Mouse (Mus musculus) gastrocnemius, postnatal 36 days (tissue): ENCODE results near the gene Alox5ap. TPM values are rescaled to one million over a fixed set of nuclear protein-coding genes. Genes with fewer than 3 reads are reported as not detected.

Source experiments
- DNase-seq, 2 experiments: peaks; one replicate each; pipeline ENCODE4 v3.0.0; 2022
- intact Hi-C: fragments of 180-260 bp; cut with DNase I; formaldehyde crosslinking; loops from one replicate; pipeline ENCODE4 v1.15.1; 2025
- total RNA-seq, 2 experiments: library from RNA; stranded (reverse); gene quantifications; 2 replicates each; pipeline ENCODE4 v1.2.3; 2021

Gene Alox5ap
- total RNA-seq, 2 experiments from 2014 or later: 5.0 to 6.5 TPM

DNA sequence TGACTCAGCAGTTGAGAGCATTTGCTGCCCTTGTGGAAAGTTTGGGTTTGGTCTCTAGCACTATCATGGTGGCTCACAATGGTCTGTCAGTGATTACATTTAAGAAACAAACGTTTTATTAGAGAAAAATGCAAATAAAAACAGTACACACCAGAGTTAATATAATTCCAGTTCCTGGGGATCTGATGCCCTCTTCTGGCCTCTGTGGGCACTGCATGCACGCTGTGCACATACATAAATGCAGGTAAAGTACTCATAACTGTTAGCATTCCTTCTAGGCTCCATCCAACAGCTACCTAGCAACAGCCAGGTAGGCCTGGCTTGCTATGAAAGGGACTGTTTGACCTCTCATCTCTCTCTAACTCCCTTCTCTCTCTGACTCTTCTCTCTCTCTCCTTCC lies 32.9 kb downstream of the Alox5ap start:
- no peak for DNase-seq
- intact Hi-C loops: no loop called here

DNA sequence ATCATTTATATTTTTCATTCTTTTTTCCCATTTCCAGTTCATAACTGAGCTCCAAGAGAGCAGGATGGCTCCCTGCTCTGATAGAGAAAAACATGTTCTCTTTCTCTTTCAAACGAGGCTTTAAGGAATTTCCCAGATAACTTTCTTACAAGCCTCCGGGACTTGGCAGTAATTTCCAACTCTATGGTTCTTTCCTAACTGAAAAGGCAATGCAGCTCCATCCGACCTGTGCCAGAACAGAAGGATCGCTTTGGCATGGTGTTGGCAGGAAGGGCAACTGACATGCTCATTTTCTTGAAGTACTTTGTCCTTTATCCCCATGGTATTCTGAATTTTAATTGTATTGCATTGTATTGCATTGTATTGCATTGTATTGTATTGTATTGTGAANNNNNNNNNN lies 33.7 kb downstream of the Alox5ap start:
- intact Hi-C loops: no loop called here
- DNase-seq: no peak

GRCm38 (mm10) chr5:149312884-149313652 lies 48.5 kb downstream of the Alox5ap start:
- intact Hi-C loops: no loop called here
- no peak for DNase-seq

- no peak for DNase-seq
- intact Hi-C loops: no loop called here
These were observed 50.0 kb downstream of the Alox5ap start for GRCm38 (mm10) chr5:149314514-149315081.

- intact Hi-C loops: no loop called here
- no peak for DNase-seq
These were observed 52.4 kb downstream of the Alox5ap start for GRCm38 (mm10) chr5:149316926-149317325.

DNA sequence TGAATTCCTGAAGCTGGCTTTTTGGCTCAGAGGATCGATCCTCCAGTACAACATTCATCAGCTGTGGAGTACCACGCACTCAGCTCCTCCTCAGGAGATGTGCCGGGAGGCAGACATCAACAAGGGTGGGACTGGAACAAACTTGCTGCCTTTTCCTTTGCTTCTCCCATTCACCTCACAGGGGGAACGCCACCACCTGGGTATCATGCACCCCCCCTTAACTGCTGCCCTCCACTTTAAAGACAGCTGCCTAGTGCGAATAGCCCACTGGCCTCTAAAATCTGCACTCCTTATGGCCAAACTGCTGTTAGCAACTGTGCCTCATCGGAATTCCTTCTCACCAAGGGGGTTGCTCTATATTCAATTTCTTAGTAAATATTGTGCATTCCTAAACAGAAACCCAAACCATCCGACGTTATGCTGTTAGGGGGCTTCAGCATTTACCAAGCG lies 55.3 kb downstream of the Alox5ap start:
- no peak for DNase-seq
- intact Hi-C loops: no loop called here

GRCm38 (mm10) chr5:149320534-149321482 lies 56.2 kb downstream of the Alox5ap start:
- DNase-seq: peak; percentile 56 to 60
- intact Hi-C loops: no loop called here

DNA sequence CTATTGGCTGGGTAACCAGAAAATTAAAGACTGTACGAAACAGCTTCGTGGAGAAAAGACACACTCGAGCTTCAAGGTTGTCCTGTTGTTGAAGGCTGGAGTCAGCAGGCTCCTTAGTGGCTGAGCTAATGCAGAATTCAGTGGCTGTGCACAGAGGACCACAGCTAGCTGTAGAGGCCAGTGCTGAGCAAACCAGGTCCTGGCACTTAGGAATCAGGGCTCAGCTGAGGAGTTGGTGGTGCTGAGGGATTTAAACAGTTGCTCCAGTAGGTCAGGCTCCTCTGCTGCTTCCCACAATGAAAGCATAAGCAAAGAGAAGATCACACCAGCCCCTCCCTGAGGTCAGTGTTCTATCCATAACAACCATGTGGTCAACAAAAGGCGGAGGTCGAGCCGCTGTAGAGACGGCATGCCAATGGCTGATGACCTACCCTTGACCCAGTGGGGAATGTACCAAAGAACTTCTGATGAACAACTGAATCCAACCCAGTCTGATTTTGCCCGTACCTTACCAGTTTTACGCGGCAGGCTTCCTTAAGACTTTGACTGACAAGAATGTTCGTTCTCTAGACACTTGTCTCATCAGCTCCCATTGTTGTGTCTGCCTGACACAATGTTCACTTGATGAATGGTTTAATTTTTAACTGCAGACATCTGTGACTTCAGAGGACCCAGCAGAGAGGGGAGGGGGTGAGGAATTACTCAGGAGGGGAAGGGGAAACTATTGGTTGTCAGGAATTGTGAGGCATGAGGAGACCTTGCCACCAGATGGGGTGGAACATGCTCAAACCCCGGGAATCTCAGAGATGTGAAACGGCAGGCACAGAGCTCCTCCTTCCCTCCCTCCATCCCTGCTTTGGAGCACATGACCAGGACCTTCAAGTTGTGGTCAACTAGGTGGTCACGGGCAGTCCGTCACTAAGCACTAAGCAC lies 57.6 kb downstream of the Alox5ap start:
- no peak for DNase-seq
- intact Hi-C loops: no loop called here

DNA sequence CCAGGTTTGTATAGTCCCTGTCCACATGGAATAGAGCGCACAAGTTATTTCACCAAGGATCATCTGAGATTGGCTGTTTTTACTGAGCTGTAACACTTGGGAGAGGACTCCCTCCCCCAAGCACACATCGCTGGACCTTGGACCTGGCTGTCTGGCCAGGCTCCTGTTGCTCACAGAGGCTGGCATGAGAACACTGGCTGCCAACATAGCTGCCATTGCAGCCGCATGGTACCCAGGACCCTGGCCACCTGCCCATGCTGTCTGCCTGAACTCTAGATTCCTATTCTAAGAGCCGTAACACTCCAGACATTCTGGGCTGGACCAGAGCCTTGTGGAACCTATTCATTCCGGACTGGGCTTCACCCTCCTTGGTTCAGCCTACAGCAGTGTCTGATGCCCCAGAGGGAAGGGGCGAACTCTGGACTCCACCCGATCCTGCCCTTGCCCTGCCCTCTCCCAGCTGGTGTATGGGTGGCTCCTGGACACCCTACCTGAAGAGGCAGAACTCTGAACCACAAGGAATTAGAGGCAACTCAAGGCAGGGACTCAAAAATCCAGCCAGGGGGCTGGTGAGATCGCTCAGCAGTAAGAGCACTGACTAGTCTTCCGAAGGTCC lies 58.5 kb downstream of the Alox5ap start:
- intact Hi-C loops: no loop called here
- no peak for DNase-seq

DNA sequence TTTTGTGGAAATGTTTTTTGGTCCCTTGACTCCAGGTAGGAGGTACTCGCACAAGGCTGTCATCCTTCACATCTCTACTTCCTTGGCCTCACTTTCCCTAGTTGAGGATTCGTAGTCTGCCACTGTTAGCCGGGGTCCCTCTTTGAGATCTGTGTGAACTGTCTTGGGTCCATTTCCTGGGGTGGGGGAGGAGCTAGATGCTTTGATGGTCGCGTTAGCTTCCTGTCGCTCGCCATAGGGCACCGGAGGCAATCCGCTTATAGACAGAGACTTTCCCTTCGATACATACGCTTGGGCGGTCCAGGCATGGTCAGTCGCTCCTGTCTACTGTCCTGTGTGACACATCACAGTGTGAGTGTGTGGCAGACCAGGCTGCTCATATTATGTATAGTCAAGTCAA lies 60.2 kb downstream of the Alox5ap start:
- intact Hi-C loops: no loop called here
- no peak for DNase-seq

- intact Hi-C loops: no loop called here
- no peak for DNase-seq
These were observed 64.7 kb downstream of the Alox5ap start for GRCm38 (mm10) chr5:149329098-149329887.

DNA sequence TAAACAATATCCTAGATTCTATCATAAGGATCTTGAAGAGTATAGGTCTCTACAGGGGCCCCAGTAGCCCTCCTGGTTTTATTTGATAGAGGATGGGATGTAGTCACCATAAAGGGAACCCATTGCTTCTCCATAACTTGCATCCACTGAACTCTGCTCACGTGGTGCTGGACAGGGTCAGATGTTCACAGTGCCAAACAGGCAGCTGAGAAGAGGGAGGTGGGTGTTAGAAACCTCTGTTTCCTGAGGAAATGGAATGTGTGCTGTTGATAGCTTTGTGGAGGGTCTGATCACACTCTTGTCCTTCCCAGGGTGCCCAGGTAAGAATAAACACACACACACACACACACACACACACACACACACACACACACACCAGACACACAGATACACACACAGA lies 66.0 kb downstream of the Alox5ap start:
- DNase-seq: no peak
- intact Hi-C loops: no loop called here

- DNase-seq: no peak
- intact Hi-C loops: no loop called here
These were observed 67.0 kb downstream of the Alox5ap start for GRCm38 (mm10) chr5:149331407-149332143.

GRCm38 (mm10) chr5:149332787-149333186 lies 68.2 kb downstream of the Alox5ap start:
- intact Hi-C loops: no loop called here
- DNase-seq: no peak

GRCm38 (mm10) chr5:149333941-149334698 lies 69.6 kb downstream of the Alox5ap start:
- DNase-seq: no peak
- intact Hi-C loops: no loop called here

DNA sequence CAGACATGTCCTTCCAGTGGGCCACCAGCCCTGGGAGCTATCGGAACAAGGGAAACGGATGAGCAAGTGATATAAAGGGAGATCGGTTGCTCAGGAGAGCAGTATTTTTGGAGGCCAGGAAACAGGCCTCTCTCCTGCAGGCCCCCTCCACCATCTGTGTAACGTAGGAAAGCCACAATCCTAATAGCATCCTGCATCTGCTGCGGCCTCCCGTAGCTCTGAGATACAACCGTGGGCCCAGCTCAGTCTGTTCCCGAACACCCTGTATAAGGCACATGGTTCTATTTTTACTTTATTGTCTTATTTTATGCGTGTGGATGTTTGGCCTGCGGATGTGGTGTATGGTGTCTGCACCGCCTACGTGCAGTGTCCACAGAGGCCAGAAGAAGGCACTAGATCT lies 70.4 kb downstream of the Alox5ap start:
- no peak for DNase-seq
- intact Hi-C loops: loop anchor here (5.0 kb wide), 2 partner anchors 273 to 523 kb away; no protein-coding TSS in a partner anchor

- intact Hi-C loops: loop anchor here (5.0 kb wide), 2 partner anchors 273 to 523 kb away; no protein-coding TSS in a partner anchor
- peak; percentile 74 to 84 for DNase-seq
These were observed 71.1 kb downstream of the Alox5ap start for GRCm38 (mm10) chr5:149335563-149336238.
